In genomic region chr10:63337951-63338836, GRCm38 (mm10) we compare ENCODE assay signal across 8 mouse cellular contexts. TPM values are rescaled to one million over a fixed set of nuclear protein-coding genes. Genes with fewer than 3 reads are reported as not detected.
DNase-seq lines count a peak whose midpoint lies in the region; ATAC-seq lines count a peak whose summit lies in the region.

No protein-coding gene starts in this region.

- peak overlapping the region; percentile 73 for H3K4me2 ChIP-seq in hindbrain, embryonic 12.5 days (replicated peaks)

- peaks cover 5% of the 10 kb centered on the region; the same call in 1 of the 2 replicates for H3K36me3 ChIP-seq in hindbrain, embryonic 12.5 days

- peak; percentile 89 for ATAC-seq in hindbrain, embryonic 12.5 days (ENCODE audit: low FRiP score)

- peaks cover 18% of the 10 kb centered on the region for H3K4me1 ChIP-seq in hindbrain, embryonic 12.5 days

- no peaks in the 10 kb centered on the region for H3K27me3 ChIP-seq in hindbrain, embryonic 12.5 days

- H3K9me3 ChIP-seq in hindbrain, embryonic 12.5 days (replicated peaks): no peaks in the 10 kb centered on the region

- DNase-seq in NIH3T3 (ENCODE audit: low read depth): peak; percentile 81
- peak; percentile 50 for DNase-seq in cerebellum, adult 9-10 months
- DNase-seq in forelimb bud, embryonic 11.5 days (ENCODE audit: low read depth, low spot score): peak; percentile 52
- DNase-seq in layer of hippocampus, postnatal 25 days (ENCODE audit: extremely low spot score in 1 of 2, low spot score in 1 of 2): peak; percentile 31 to 46
- peak; percentile 56 for DNase-seq in lung, postnatal 36 days
- DNase-seq in retina, postnatal 7 days (ENCODE audit: low read depth, low spot score): peak; percentile 51
- peak; percentile 61 for DNase-seq in urinary bladder, adult 2 months (ENCODE audit: low spot score)

- WGBS in hindbrain, embryonic 12.5 days: under 1% methylated on average over 96 of the region's 113 CpGs

- peak overlapping the region; percentile 86 for H3K9ac ChIP-seq in hindbrain, embryonic 12.5 days

- peak overlapping the region; percentile 67 for H3K4me3 ChIP-seq in hindbrain, embryonic 12.5 days

- peak overlapping the region; percentile 95 for H3K27ac ChIP-seq in hindbrain, embryonic 12.5 days

RNA-seq across cellular contexts. Expression of gene Sirt1, which starts 43.3 kb away (rescaled TPM):
- 7.8 and 8.6 TPM in 2 replicates for polyA plus RNA-seq in hindbrain, embryonic 12.5 days (2016; fragmentation: Nextera tagmentation; extraction: Ambion mirVana)
- 10 to 100 TPM; 12.5 to 14.2 TPM for total RNA-seq in layer of hippocampus, postnatal 25 days (2021)
- polyA plus RNA-seq in urinary bladder, adult 2 months (2012; rRNA removed): 14.1 and 14.3 TPM in 2 replicates

RNA-seq across cellular contexts. Expression of gene Dnajc12, which starts 44.0 kb away (rescaled TPM):
- polyA plus RNA-seq in hindbrain, embryonic 12.5 days (2016; fragmentation: Nextera tagmentation; extraction: Ambion mirVana): 14.1 and 17.4 TPM in 2 replicates
- 10 to 100 TPM; 15.6 to 18.2 TPM for total RNA-seq in layer of hippocampus, postnatal 25 days (2021)
- polyA plus RNA-seq in urinary bladder, adult 2 months (2012; rRNA removed): 13.7 and 14.9 TPM in 2 replicates

Comparison
In these comparisons a context has a peak if more than half of its experiments do, and no peak if none do; other contexts are left out.
1. Peak in every context shown above with its lines: DNase-seq, ATAC-seq, H3K4me3 ChIP-seq and H3K27ac ChIP-seq.